Mouse (Mus musculus) CD8-positive naive resting alpha-beta T cell, adult 57 days (primary cell): ENCODE data around the gene Lypd8. TPM values are rescaled to one million over a fixed set of nuclear protein-coding genes. Genes with fewer than 3 reads are reported as not detected.

Experiments used
- total RNA-seq: library from RNA; stranded (reverse); gene quantifications from one replicate; pipeline ENCODE4 v1.2.4, GENCODE M21; 2023

The Lypd8 gene
- not detected for total RNA-seq

DNA sequence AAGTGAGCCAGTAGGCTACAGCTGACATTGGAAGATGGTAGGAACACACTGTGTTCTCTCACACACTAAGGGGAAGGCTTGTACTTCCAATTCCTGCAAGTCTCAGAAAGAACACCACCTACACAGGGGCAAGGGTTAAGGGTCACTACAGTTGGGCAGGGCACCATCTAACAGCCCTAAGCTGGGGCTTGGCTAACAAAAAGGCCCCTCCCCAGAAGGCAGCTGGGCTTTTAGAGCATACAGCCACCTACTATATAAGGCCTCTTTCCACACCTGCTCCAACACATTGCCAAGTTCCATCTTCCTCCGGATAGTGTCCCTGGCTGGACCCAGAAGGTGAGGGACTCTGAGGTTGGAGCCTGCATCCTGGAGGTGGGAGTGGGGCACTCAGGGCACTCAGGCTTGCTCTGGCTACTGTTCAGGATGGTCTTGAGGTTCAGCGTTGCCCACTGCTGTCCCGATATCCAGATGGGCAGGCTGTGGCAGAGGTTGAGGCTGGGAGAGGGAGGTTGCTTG is at the start of gene Lypd8:
Gene Lypd8, plus strand, starts transcription at position 281 of the 516 bp plus-strand sequence.

DNA sequence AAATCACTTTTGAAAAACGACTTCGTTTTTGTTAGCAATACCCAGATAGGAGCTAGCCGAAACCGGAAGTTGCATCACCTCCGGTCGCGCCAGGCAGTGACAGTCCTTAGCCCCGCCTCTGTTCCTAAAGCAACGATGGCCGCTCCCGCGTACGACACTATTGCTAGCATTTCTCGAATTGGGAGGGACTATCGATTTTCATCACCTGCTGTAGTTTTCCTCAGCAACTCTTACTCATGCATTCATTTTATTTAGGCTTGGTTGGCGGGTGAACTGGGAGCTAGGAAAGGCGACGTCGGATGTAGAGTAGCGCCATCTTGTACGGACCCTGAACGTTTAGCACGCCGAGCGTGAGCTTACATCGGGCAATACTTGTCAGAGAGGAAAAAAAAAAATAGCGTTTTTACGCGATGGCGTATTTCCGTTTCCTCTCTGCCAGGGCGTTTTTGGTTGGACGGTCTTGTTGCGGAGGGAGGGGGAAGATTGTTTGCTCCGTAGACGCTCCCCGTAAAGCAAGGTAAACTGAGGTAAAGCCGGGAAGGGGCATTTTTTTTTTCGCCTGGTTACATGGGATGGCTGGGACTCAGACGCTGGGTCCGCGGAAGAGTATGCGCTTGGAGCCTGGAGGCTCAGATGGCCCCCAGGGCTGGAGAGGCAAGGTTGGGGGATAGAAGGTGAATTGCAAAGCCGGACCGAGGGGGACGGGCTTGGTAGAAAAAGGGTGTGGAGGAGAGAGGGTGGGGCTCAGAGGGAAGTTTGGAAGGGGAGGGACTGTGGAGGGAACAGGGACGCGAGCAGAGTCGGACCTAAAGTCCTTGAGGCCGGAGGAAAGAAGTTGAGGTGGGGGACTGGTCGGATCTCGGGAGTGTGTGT is 48.3 kb upstream of the Lypd8 start, which contains the start of the genes Zfp672 and Sh3bp5l:
Gene Zfp672, minus strand, starts transcription at position 64 of the 873 bp plus-strand sequence.
Gene Sh3bp5l, plus strand, starts transcription at position 449 of the 873 bp plus-strand sequence.

DNA sequence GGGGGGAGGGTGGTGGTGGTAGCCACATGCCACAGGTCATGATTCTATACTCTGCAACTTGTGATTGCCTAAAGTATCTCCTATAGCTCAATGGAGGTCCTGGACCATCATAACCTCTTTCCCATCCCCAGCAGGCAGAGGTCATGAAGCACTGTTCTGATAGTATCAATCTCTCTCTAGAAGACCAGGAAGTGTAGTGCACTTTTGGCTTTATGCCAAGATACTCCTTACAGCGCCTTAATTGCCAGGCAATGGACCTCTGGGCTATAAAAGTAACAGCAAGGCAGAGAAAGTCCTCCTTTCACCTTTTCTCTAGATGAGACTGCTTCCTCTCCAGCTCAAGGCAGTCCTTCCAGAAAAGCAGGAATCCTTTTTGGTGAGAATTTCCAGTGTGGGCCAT is 42.0 kb downstream of the Lypd8 start, which contains the start of gene 1810065E05Rik:
Gene 1810065E05Rik, plus strand, starts transcription at position 297 of the 400 bp plus-strand sequence.

DNA sequence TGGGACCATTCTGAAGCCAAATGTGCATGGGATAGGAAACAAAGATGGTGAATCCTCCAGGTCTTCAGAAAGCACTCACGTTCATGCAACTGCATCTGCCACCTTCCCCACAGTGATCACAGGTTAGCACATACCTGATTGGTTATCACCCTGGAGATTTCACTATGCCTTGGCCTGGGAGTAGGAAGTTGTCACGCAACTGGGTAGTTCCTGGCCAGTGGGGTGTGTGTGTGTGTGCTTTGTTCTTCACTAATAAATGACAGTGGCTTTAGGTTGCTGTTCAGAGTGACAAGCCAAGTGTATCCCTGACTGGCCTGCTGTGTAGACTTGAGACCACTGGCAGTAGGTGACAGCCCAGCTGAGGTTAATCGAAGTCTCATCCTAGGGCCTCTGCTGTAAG is 53.4 kb downstream of the Lypd8 start, which contains the start of gene Gm12253:
Gene Gm12253, plus strand, starts transcription at position 301 of the 400 bp plus-strand sequence.

Other genes with a start within 250 kb of the Lypd8 start
- 20.7 TPM for gene Gemin5, start 210.5 kb upstream of the Lypd8 start, total RNA-seq
- 21.9 TPM for gene Mrpl22, start 207.4 kb upstream of the Lypd8 start, total RNA-seq
- 72.1 TPM for gene Igtp, start 179.5 kb upstream of the Lypd8 start, total RNA-seq
- gene Irgm2, start 179.4 kb upstream of the Lypd8 start, total RNA-seq: 19.6 TPM
- not detected for gene 4930438A08Rik, start 104.2 kb upstream of the Lypd8 start, total RNA-seq
- gene Zfp692, start 72.0 kb upstream of the Lypd8 start, total RNA-seq: 27.5 TPM
- gene Zfp672, start 48.7 kb upstream of the Lypd8 start, total RNA-seq: 38.0 TPM
- gene Sh3bp5l, start 48.3 kb upstream of the Lypd8 start, total RNA-seq: 26.0 TPM
- gene 1810065E05Rik, start 42.1 kb downstream of the Lypd8 start, total RNA-seq: not detected
- gene Gm12253, start 53.5 kb downstream of the Lypd8 start, total RNA-seq: not detected
- not detected for gene Lypd9, start 73.9 kb downstream of the Lypd8 start, total RNA-seq
- not detected for gene Olfr30, start 83.2 kb downstream of the Lypd8 start, total RNA-seq
- gene Olfr332, start 113.5 kb downstream of the Lypd8 start, total RNA-seq: not detected
- not detected for gene Olfr331, start 123.5 kb downstream of the Lypd8 start, total RNA-seq
- not detected for gene Olfr330, start 155.8 kb downstream of the Lypd8 start, total RNA-seq
- gene Olfr329-ps, start 167.4 kb downstream of the Lypd8 start, total RNA-seq: not detected
- gene Olfr328, start 176.6 kb downstream of the Lypd8 start, total RNA-seq: 0.34 TPM
- not detected for gene Olfr224, start 191.5 kb downstream of the Lypd8 start, total RNA-seq
- not detected for gene Olfr325, start 198.7 kb downstream of the Lypd8 start, total RNA-seq
- not detected for gene Olfr324, start 216.1 kb downstream of the Lypd8 start, total RNA-seq
- gene 2210407C18Rik, start 237.0 kb downstream of the Lypd8 start, total RNA-seq: not detected